Mouse (Mus musculus) liver, embryonic 15.5 days (tissue): ENCODE measurements around the gene Cdk2ap1. TPM values are rescaled to one million over a fixed set of nuclear protein-coding genes. Genes with fewer than 3 reads are reported as not detected.

Source experiments
- polyA plus RNA-seq: library from polyadenylated mRNA; unstranded; fragments of >200 nt; fragmentation: Nextera tagmentation; extraction: Ambion mirVana; gene quantifications from 2 replicates; pipeline ENCODE4 v1.2.1, GENCODE M21; 2015

The Cdk2ap1 gene
- polyA plus RNA-seq, 1 experiment from 2014 or later, result 31.1 TPM

Other genes starting within 250 kb of the Cdk2ap1 start
- 52.1 and 53.5 TPM in 2 replicates for gene Arl6ip4, start 247.0 kb downstream of the Cdk2ap1 start, polyA plus RNA-seq
- 1.5 and 2.2 TPM in 2 replicates for gene Pitpnm2, start 113.3 kb downstream of the Cdk2ap1 start, polyA plus RNA-seq
- 4.9 and 5.0 TPM in 2 replicates for gene Mphosph9, start 35.1 kb downstream of the Cdk2ap1 start, polyA plus RNA-seq
- 5.9 and 6.4 TPM in 2 replicates for gene 2810006K23Rik, start 35.0 kb downstream of the Cdk2ap1 start, polyA plus RNA-seq
- gene Sbno1, start 62.9 kb upstream of the Cdk2ap1 start, polyA plus RNA-seq, result 35.0 and 35.3 TPM in 2 replicates
- gene Kmt5a, start 76.8 kb upstream of the Cdk2ap1 start, polyA plus RNA-seq, result 60.1 and 67.9 TPM in 2 replicates
- gene Rilpl2, start 115.3 kb upstream of the Cdk2ap1 start, polyA plus RNA-seq, result 8.9 and 9.5 TPM in 2 replicates
- 10.5 and 10.8 TPM in 2 replicates for gene Snrnp35, start 120.1 kb upstream of the Cdk2ap1 start, polyA plus RNA-seq
- gene Rilpl1, start 168.3 kb upstream of the Cdk2ap1 start, polyA plus RNA-seq, result 1.9 and 2.1 TPM in 2 replicates
- 321 and 337 TPM in 2 replicates for gene Tmed2, start 177.6 kb upstream of the Cdk2ap1 start, polyA plus RNA-seq
- 5.1 and 5.8 TPM in 2 replicates for gene Ddx55, start 189.8 kb upstream of the Cdk2ap1 start, polyA plus RNA-seq
- gene Eif2b1, start 216.0 kb upstream of the Cdk2ap1 start, polyA plus RNA-seq, result 39.0 and 41.5 TPM in 2 replicates
- 19.4 and 20.0 TPM in 2 replicates for gene Gtf2h3, start 216.1 kb upstream of the Cdk2ap1 start, polyA plus RNA-seq